Mouse (Mus musculus): ENCODE data around the gene Gpatch8.

- TF ChIP-seq EP300 (IDR thresholded peaks at IDR 0.05; ENCODE audit: insufficient read depth, low read depth, low read length), result no peak
- TF ChIP-seq CTCF (IDR thresholded peaks at IDR 0.05; ENCODE audit: low read depth, low read length), result no peak
- no peak for TF ChIP-seq POLR2A (IDR thresholded peaks at IDR 0.05; ENCODE audit: insufficient read depth, low read length)
Measured at GRCm38 (mm10) chr11:102604777-102605552, 48.8 kb upstream of the Gpatch8 start.
